In the genomic region with DNA sequence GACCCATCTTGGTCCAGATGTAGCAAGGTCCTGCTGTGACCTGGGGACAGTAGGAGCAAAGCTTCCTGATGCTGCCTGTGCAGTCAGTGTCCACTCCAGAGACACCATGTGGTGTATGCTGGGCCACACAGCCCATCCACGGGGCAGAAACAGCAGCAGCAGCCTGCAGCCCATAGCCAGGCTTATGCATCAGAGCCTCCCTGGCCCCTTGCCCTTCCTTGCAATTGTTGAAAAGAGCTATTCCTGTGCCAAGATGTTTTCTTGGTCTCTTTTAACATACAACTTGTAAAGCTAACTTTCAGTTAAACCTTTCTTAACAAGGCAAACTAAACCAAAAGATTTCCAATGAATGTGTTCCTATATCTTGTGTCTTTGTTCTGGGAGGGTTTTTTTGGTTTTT, we compare ENCODE assay signal across 9 mouse cellular contexts.
DNase-seq lines count a peak whose midpoint lies in the region; ATAC-seq lines count a peak whose summit lies in the region.
"Had no signal": no experiment of that assay in that cellular context is flagged by ENCODE, and none has a peak within 500 bp of the region (broad histone marks: within the 10 kb centered on the region; RNA-seq: fewer than 3 reads in every experiment).

No protein-coding gene starts in this region.

- no peaks in the 10 kb centered on the region for H3K27me3 ChIP-seq in heart, embryonic 13.5 days (replicated peaks)
- peaks cover 51% of the 10 kb centered on the region for H3K27me3 ChIP-seq in midbrain, embryonic 10.5 days (ENCODE audit: low read depth, poor library complexity, severe bottlenecking)
- H3K27me3 ChIP-seq in midbrain, embryonic 11.5 days (ENCODE audit: control insufficient read depth, insufficient read depth, low read length), result no peaks in the 10 kb centered on the region
- H3K27me3 ChIP-seq in heart, embryonic 15.5 days, result no peaks in the 10 kb centered on the region
- H3K27me3 ChIP-seq in stomach, embryonic 14.5 days (ENCODE audit: control insufficient read depth, insufficient read depth, low read length), result no peaks in the 10 kb centered on the region

- H3K4me2 ChIP-seq in heart, embryonic 13.5 days, result peak overlapping the region; percentile 43; the same call in 1 of the 2 replicates
- no peak overlapping the region for H3K4me2 ChIP-seq in midbrain, embryonic 11.5 days
- no peak overlapping the region for H3K4me2 ChIP-seq in heart, embryonic 15.5 days
- H3K4me2 ChIP-seq in stomach, embryonic 14.5 days (replicated peaks; ENCODE audit: low read depth, low read length), result no peak overlapping the region

- DNase-seq in heart, adult 9 months (ENCODE audit: low spot score in 2 of 2), result no peak
- no peak for DNase-seq in midbrain, embryonic 10.5 days (ENCODE audit: low spot score)
- DNase-seq in midbrain, embryonic 11.5 days (ENCODE audit: low spot score, missing footprints), result no peak
- DNase-seq in ovary, adult 18-20 months (ENCODE audit: low spot score), result no peak
- no peak for DNase-seq in left cerebral cortex, adult 18-20 months (ENCODE audit: low spot score in 2 of 2)
- DNase-seq: thymus, postnatal 36 days had no signal

- 5% methylated on average over 1 of the region's 1 CpGs for WGBS in heart, embryonic 13.5 days
- WGBS in midbrain, embryonic 10.5 days, result 46% methylated on average over 1 of the region's 1 CpGs
- WGBS in midbrain, embryonic 11.5 days, result 13% methylated on average over 1 of the region's 1 CpGs
- WGBS in heart, embryonic 15.5 days, result 19% methylated on average over 1 of the region's 1 CpGs
- 10% methylated on average over 1 of the region's 1 CpGs for WGBS in stomach, embryonic 14.5 days

- ATAC-seq in heart, embryonic 13.5 days (ENCODE audit: extremely low read depth, insufficient number of reproducible peaks, low FRiP score, low TSS enrichment), result no peak
- ATAC-seq in midbrain, embryonic 11.5 days (ENCODE audit: low FRiP score), result no peak
- no peak for ATAC-seq in heart, embryonic 15.5 days (replicated peaks; ENCODE audit: insufficient number of reproducible peaks, insufficient read depth, low FRiP score, low read depth)
- ATAC-seq in stomach, embryonic 14.5 days (ENCODE audit: insufficient number of reproducible peaks, insufficient read depth, low FRiP score, low read depth), result no peak

- peaks cover 59% of the 10 kb centered on the region for H3K4me1 ChIP-seq in heart, embryonic 13.5 days
- H3K4me1 ChIP-seq in midbrain, embryonic 10.5 days, result peaks cover 39% of the 10 kb centered on the region
- H3K4me1 ChIP-seq in midbrain, embryonic 11.5 days (ENCODE audit: control insufficient read depth, insufficient read depth, low read length), result peaks cover 21% of the 10 kb centered on the region
- H3K4me1 ChIP-seq in heart, embryonic 15.5 days (replicated peaks), result peaks cover 54% of the 10 kb centered on the region
- H3K4me1 ChIP-seq in stomach, embryonic 14.5 days (ENCODE audit: control insufficient read depth, insufficient read depth, low read length), result peaks cover 35% of the 10 kb centered on the region

- H3K9ac ChIP-seq in heart, embryonic 13.5 days, result peak overlapping the region; percentile 5
- H3K9ac ChIP-seq in midbrain, embryonic 11.5 days (ENCODE audit: low read length), result no peak overlapping the region
- H3K9ac ChIP-seq in heart, embryonic 15.5 days, result no peak overlapping the region
- no peak overlapping the region for H3K9ac ChIP-seq in stomach, embryonic 14.5 days (replicated peaks; ENCODE audit: low read depth, low read length)

- peaks cover 63% of the 10 kb centered on the region for H3K36me3 ChIP-seq in heart, embryonic 13.5 days
- peaks cover 79% of the 10 kb centered on the region for H3K36me3 ChIP-seq in midbrain, embryonic 10.5 days
- H3K36me3 ChIP-seq in midbrain, embryonic 11.5 days (ENCODE audit: control insufficient read depth, insufficient read depth, low read length), result peaks cover 19% of the 10 kb centered on the region
- peaks cover 20% of the 10 kb centered on the region; the same call in 1 of the 2 replicates for H3K36me3 ChIP-seq in heart, embryonic 15.5 days
- peaks cover 35% of the 10 kb centered on the region for H3K36me3 ChIP-seq in stomach, embryonic 14.5 days (ENCODE audit: control insufficient read depth, insufficient read depth, low read length)

- no peak overlapping the region for H3K4me3 ChIP-seq in heart, embryonic 13.5 days
- H3K4me3 ChIP-seq in midbrain, embryonic 10.5 days, result no peak overlapping the region
- no peak overlapping the region for H3K4me3 ChIP-seq in midbrain, embryonic 11.5 days (ENCODE audit: low read depth, low read length)
- no peak overlapping the region for H3K4me3 ChIP-seq in heart, embryonic 15.5 days
- no peak overlapping the region for H3K4me3 ChIP-seq in stomach, embryonic 14.5 days (ENCODE audit: low read depth, low read length)

- H3K9me3 ChIP-seq in heart, embryonic 13.5 days, result no peaks in the 10 kb centered on the region
- H3K9me3 ChIP-seq in midbrain, embryonic 10.5 days (replicated peaks), result no peaks in the 10 kb centered on the region
- no peaks in the 10 kb centered on the region for H3K9me3 ChIP-seq in midbrain, embryonic 11.5 days (ENCODE audit: control insufficient read depth, low read length)
- no peaks in the 10 kb centered on the region for H3K9me3 ChIP-seq in heart, embryonic 15.5 days (replicated peaks)
- no peaks in the 10 kb centered on the region for H3K9me3 ChIP-seq in stomach, embryonic 14.5 days (ENCODE audit: control insufficient read depth, low read depth, low read length)

- peak overlapping the region; percentile 92 for H3K27ac ChIP-seq in heart, embryonic 13.5 days (replicated peaks)
- peak overlapping the region; percentile 67; the same call in 1 of the 2 replicates for H3K27ac ChIP-seq in midbrain, embryonic 10.5 days (replicated peaks)
- H3K27ac ChIP-seq in midbrain, embryonic 11.5 days (ENCODE audit: low read depth, low read length), result no peak overlapping the region
- peak overlapping the region; percentile 83 for H3K27ac ChIP-seq in heart, embryonic 15.5 days
- H3K27ac ChIP-seq in stomach, embryonic 14.5 days (ENCODE audit: low read length), result peak overlapping the region; percentile 78
